Mouse (Mus musculus) heart, postnatal 10 days (tissue): ENCODE measurements at regions not wholly inside any gene's neighbourhood (a gene's known extent, or its start where the extent isn't known, plus 50 kb on each side); places are given as distances from the start of the nearest gene placed in this dataset.

ENCODE experiments used
- DNase-seq, 2 experiments: peaks; one replicate each; pipeline ENCODE4 v3.0.0; 2021
- intact Hi-C: fragments of 180-260 bp; cut with DNase I; formaldehyde crosslinking; loops from one replicate; pipeline ENCODE4 v1.15.1; 2025

GRCm38 (mm10) chr19:33083371-33083770, 308.7 kb downstream of the Rnls start:
- intact Hi-C loops: no loop called here
- DNase-seq: no peak

GRCm38 (mm10) chr19:33084683-33085082, 307.4 kb downstream of the Rnls start:
- DNase-seq: no peak
- intact Hi-C loops: no loop called here
